Mouse (Mus musculus) myocyte (in vitro differentiated cells): ENCODE measurements around the gene Cnot2. TPM values are rescaled to one million over a fixed set of nuclear protein-coding genes. Genes with fewer than 3 reads are reported as not detected.
A peak's percentile ranks its signal among the peaks of the same experiment; 100 is the strongest.
"Not testable (repeated sequence)": the region's sequence is repeated elsewhere in the genome, so short reads cannot be mapped to it uniquely, and the experiment has no call there.

ENCODE experiments used
- H3K27me3 ChIP-seq: one replicate; pipeline ENCODE4 v1.6.1; 2011; ENCODE audit not compliant: control insufficient read depth, insufficient read depth, insufficient read length
- H3K36me3 ChIP-seq: one replicate; pipeline ENCODE4 v1.6.1; 2011; ENCODE audit not compliant: control insufficient read depth, insufficient read depth
- H3K4me2 ChIP-seq: one replicate; pipeline ENCODE4 v1.6.1; 2011; ENCODE audit warnings: low read depth, control low read depth
- H3K4me3 ChIP-seq: one replicate; pipeline ENCODE4 v1.5.1; 2011; ENCODE audit warnings: mild to moderate bottlenecking, control low read depth, moderate library complexity
- H3K79me2 ChIP-seq: one replicate; pipeline ENCODE4 v1.6.1; 2011; ENCODE audit not compliant: control insufficient read depth, insufficient read depth
- H3ac ChIP-seq: one replicate; pipeline ENCODE4 v1.6.1; 2011; ENCODE audit not compliant: control insufficient read depth, insufficient read length
- CEBPB ChIP-seq: IDR thresholded peaks from 2 replicates; pipeline ENCODE4 v1.6.1; 2011; ENCODE audit warnings: mild to moderate bottlenecking, moderate library complexity; ENCODE audit not compliant: poor library complexity, insufficient read depth, severe bottlenecking
- E2F4 ChIP-seq: IDR thresholded peaks from one replicate; pipeline ENCODE4 v1.6.1; 2011; ENCODE audit warnings: mild to moderate bottlenecking, control low read depth, moderate library complexity; ENCODE audit not compliant: insufficient read depth
- MAX ChIP-seq: IDR thresholded peaks from one replicate; pipeline ENCODE4 v1.6.1; 2011; ENCODE audit warnings: low read depth, mild to moderate bottlenecking, control low read depth
- MYOD1 ChIP-seq, 3 experiments: IDR thresholded peaks; one replicate each; pipeline ENCODE4 v1.6.1; 2011; ENCODE audit warnings: control low read depth in 2 of 3, low read depth in 2 of 3, mild to moderate bottlenecking in 2 of 3, moderate library complexity in 1 of 3; ENCODE audit not compliant: insufficient read length in 2 of 3, control insufficient read depth in 1 of 3
- MYOG ChIP-seq, 3 experiments: IDR thresholded peaks; one replicate each; pipeline ENCODE4 v1.6.1; 2011; ENCODE audit warnings: control low read depth in 2 of 3, low read depth in 2 of 3, mild to moderate bottlenecking in 2 of 3; ENCODE audit not compliant: insufficient read length in 2 of 3, control insufficient read depth in 1 of 3, insufficient read depth in 1 of 3
- POLR2A ChIP-seq: IDR thresholded peaks from one replicate; pipeline ENCODE4 v1.6.1; 2011; ENCODE audit warnings: low read depth, mild to moderate bottlenecking, control low read depth, moderate library complexity; ENCODE audit not compliant: insufficient read length
- POLR2AphosphoS2 ChIP-seq: IDR thresholded peaks from one replicate; pipeline ENCODE4 v1.6.1; 2011; ENCODE audit warnings: low read depth, control low read depth; ENCODE audit not compliant: insufficient read length
- REST ChIP-seq: IDR thresholded peaks from one replicate; pipeline ENCODE4 v1.6.1; 2011; ENCODE audit warnings: mild to moderate bottlenecking, control low read depth, moderate library complexity; ENCODE audit not compliant: insufficient read depth, insufficient read length
- SRF ChIP-seq: IDR thresholded peaks from one replicate; pipeline ENCODE4 v1.6.1; 2011; ENCODE audit warnings: low read depth; ENCODE audit not compliant: control insufficient read depth, insufficient read length
- TCF12 ChIP-seq: IDR thresholded peaks from one replicate; pipeline ENCODE4 v1.6.1; 2011; ENCODE audit warnings: mild to moderate bottlenecking, control low read depth; ENCODE audit not compliant: poor library complexity, insufficient read depth, severe bottlenecking
- TCF3 ChIP-seq: IDR thresholded peaks from one replicate; pipeline ENCODE4 v1.6.1; 2011; ENCODE audit warnings: low read depth, control low read depth; ENCODE audit not compliant: insufficient read length
- USF1 ChIP-seq: IDR thresholded peaks from one replicate; pipeline ENCODE4 v1.6.1; 2011; ENCODE audit warnings: low read depth, mild to moderate bottlenecking, control low read depth, moderate library complexity
- polyA plus RNA-seq: library from polyadenylated mRNA; unstranded; fragments of >200 nt; fragmentation: generic; extraction: Trizol; gene quantifications from one replicate; pipeline ENCODE4 v1.2.1, GENCODE M21; 2012; ENCODE audit warnings: missing spikeins

Gene Cnot2
- 23.8 TPM for polyA plus RNA-seq

GRCm38 (mm10) chr10:116581369-116581718 is at the start of gene Cnot2:
Gene Cnot2, minus strand, starts transcription at chr10:116581511.
- TF ChIP-seq POLR2AphosphoS2 (peak; percentile 61), REST (no peak), POLR2A (peak; percentile 81)
- Histone ChIP-seq H3K4me2 (peak within 1 kb of the TSS; percentile 79), H3ac (peak within 1 kb of the TSS; percentile 81), H3K27me3 (no peaks in the 10 kb centered on the region), H3K36me3 (no peaks in the 10 kb centered on the region), H3K4me3 (peak within 1 kb of the TSS; percentile 68), H3K79me2 (peaks cover 44% of the 10 kb centered on the region)

- Histone ChIP-seq H3K4me3 (no peak overlapping the region), H3K79me2 (no peaks in the 10 kb centered on the region), H3K4me2 (no peak overlapping the region), H3K36me3 (no peaks in the 10 kb centered on the region), H3K27me3 (no peaks in the 10 kb centered on the region), H3ac (no peak overlapping the region)
- TF ChIP-seq MYOG (IDR thresholded peaks at IDR 0.05; ENCODE audit: control insufficient read depth in 1 of 3, insufficient read depth in 1 of 3, insufficient read length in 2 of 3, low read depth in 2 of 3) (no peak), REST (no peak), POLR2A (no peak), CEBPB (no peak), SRF (no peak)
Measured at GRCm38 (mm10) chr10:116628926-116629325, 47.6 kb upstream of the Cnot2 start.

GRCm38 (mm10) chr10:116626009-116626408 is 44.7 kb upstream of the Cnot2 start:
- Histone ChIP-seq H3K4me2 (no peak overlapping the region), H3K4me3 (no peak overlapping the region), H3K27me3 (no peaks in the 10 kb centered on the region), H3ac (no peak overlapping the region), H3K79me2 (no peaks in the 10 kb centered on the region), H3K36me3 (no peaks in the 10 kb centered on the region)
- TF ChIP-seq SRF, result no peak
- no peak for TF ChIP-seq POLR2A
- TF ChIP-seq POLR2AphosphoS2, result no peak
- no peak for TF ChIP-seq TCF12
- TF ChIP-seq REST, result no peak
- no peak for TF ChIP-seq USF1
- no peak for TF ChIP-seq E2F4
- no peak for TF ChIP-seq MYOG (IDR thresholded peaks at IDR 0.05; ENCODE audit: control insufficient read depth in 1 of 3, insufficient read depth in 1 of 3, insufficient read length in 2 of 3, low read depth in 2 of 3)
- no peak for TF ChIP-seq MAX

GRCm38 (mm10) chr10:116613250-116613649 is 31.9 kb upstream of the Cnot2 start:
- not testable (repeated sequence) for H3ac ChIP-seq, H3K4me2 ChIP-seq, H3K4me3 ChIP-seq, H3K27me3 ChIP-seq, H3K79me2 ChIP-seq, H3K36me3 ChIP-seq

- TF ChIP-seq E2F4 (no peak), REST (no peak), POLR2A (no peak), MAX (no peak), TCF12 (no peak), USF1 (no peak), TCF3 (no peak), SRF (no peak), POLR2AphosphoS2 (no peak), MYOD1 (IDR thresholded peaks at IDR 0.05; ENCODE audit: control insufficient read depth in 1 of 3, insufficient read length in 2 of 3, low read depth in 2 of 3) (no peak), CEBPB (no peak), MYOG (IDR thresholded peaks at IDR 0.05; ENCODE audit: control insufficient read depth in 1 of 3, insufficient read depth in 1 of 3, insufficient read length in 2 of 3, low read depth in 2 of 3) (no peak)
- no peaks in the 10 kb centered on the region for H3K79me2 ChIP-seq
- no peaks in the 10 kb centered on the region for H3K36me3 ChIP-seq
- H3K4me2 ChIP-seq, result no peak overlapping the region
- no peak overlapping the region for H3ac ChIP-seq
- no peaks in the 10 kb centered on the region for H3K27me3 ChIP-seq
- H3K4me3 ChIP-seq, result no peak overlapping the region
Measured at GRCm38 (mm10) chr10:116604905-116605162, 23.5 kb upstream of the Cnot2 start.
